Mouse (Mus musculus): ENCODE results near the gene Enpep. TPM values are rescaled to one million over a fixed set of nuclear protein-coding genes. Genes with fewer than 3 reads are reported as not detected.

Enpep gene
- polyA plus RNA-seq, 1 experiment from 2014 or later, result 16.0 TPM

- Histone ChIP-seq H3K9ac (replicated peaks; ENCODE audit: low read depth, low read length) (no peak overlapping the region), H3K4me3 (ENCODE audit: low read depth, low read length) (no peak overlapping the region), H3K4me1 (ENCODE audit: control insufficient read depth, insufficient read depth, low read length) (peaks cover 3% of the 10 kb centered on the region; the same call in 1 of the 2 replicates), H3K27ac (ENCODE audit: low read length) (no peak overlapping the region), H3K36me3 (ENCODE audit: control insufficient read depth, insufficient read depth, low read length) (no peaks in the 10 kb centered on the region), H3K9me3 (ENCODE audit: control insufficient read depth, low read depth, low read length) (no peaks in the 10 kb centered on the region), H3K4me2 (replicated peaks; ENCODE audit: low read depth, low read length) (no peak overlapping the region), H3K27me3 (ENCODE audit: control insufficient read depth, insufficient read depth, low read length) (no peaks in the 10 kb centered on the region)
- no peak for ATAC-seq (ENCODE audit: insufficient number of reproducible peaks, insufficient read depth, low FRiP score, low read depth)
- WGBS, result 59% methylated on average over 4 of the region's 4 CpGs
These were observed 4.5 kb downstream of the Enpep start for GRCm38 (mm10) chr3:129328056-129328455.

GRCm38 (mm10) chr3:129321585-129321984, 10.9 kb downstream of the Enpep start:
- no peaks in the 10 kb centered on the region for H3K36me3 ChIP-seq (ENCODE audit: control insufficient read depth, insufficient read depth, low read length)

GRCm38 (mm10) chr3:129317032-129317729, 15.3 kb downstream of the Enpep start:
- Histone ChIP-seq H3K4me1 (ENCODE audit: control insufficient read depth, insufficient read depth, low read length) (peaks cover 4% of the 10 kb centered on the region; the same call in 1 of the 2 replicates), H3K9ac (replicated peaks; ENCODE audit: low read depth, low read length) (no peak overlapping the region), H3K4me2 (replicated peaks; ENCODE audit: low read depth, low read length) (no peak overlapping the region), H3K9me3 (ENCODE audit: control insufficient read depth, low read depth, low read length) (no peaks in the 10 kb centered on the region), H3K36me3 (ENCODE audit: control insufficient read depth, insufficient read depth, low read length) (no peaks in the 10 kb centered on the region), H3K4me3 (ENCODE audit: low read depth, low read length) (no peak overlapping the region), H3K27ac (ENCODE audit: low read length) (no peak overlapping the region), H3K27me3 (ENCODE audit: control insufficient read depth, insufficient read depth, low read length) (no peaks in the 10 kb centered on the region)
- 76% methylated on average over 17 of the region's 17 CpGs for WGBS
- no peak for ATAC-seq (ENCODE audit: insufficient number of reproducible peaks, insufficient read depth, low FRiP score, low read depth)

More at GRCm38 (mm10) chr3:129321585-129321984, 10.9 kb downstream of the Enpep start:
- Histone ChIP-seq H3K27me3 (ENCODE audit: control insufficient read depth, insufficient read depth, low read length) (no peaks in the 10 kb centered on the region), H3K4me3 (ENCODE audit: low read depth, low read length) (no peak overlapping the region), H3K4me1 (ENCODE audit: control insufficient read depth, insufficient read depth, low read length) (peaks cover 4% of the 10 kb centered on the region; the same call in 1 of the 2 replicates), H3K9ac (replicated peaks; ENCODE audit: low read depth, low read length) (no peak overlapping the region), H3K27ac (ENCODE audit: low read length) (no peak overlapping the region), H3K9me3 (ENCODE audit: control insufficient read depth, low read depth, low read length) (no peaks in the 10 kb centered on the region), H3K4me2 (replicated peaks; ENCODE audit: low read depth, low read length) (no peak overlapping the region)
- ATAC-seq (ENCODE audit: insufficient number of reproducible peaks, insufficient read depth, low FRiP score, low read depth), result no peak
- WGBS, result 19% methylated on average over 6 of the region's 6 CpGs

- Histone ChIP-seq H3K36me3 (ENCODE audit: control insufficient read depth, insufficient read depth, low read length) (no peaks in the 10 kb centered on the region), H3K4me3 (ENCODE audit: low read depth, low read length) (no peak overlapping the region), H3K4me1 (ENCODE audit: control insufficient read depth, insufficient read depth, low read length) (no peaks in the 10 kb centered on the region), H3K27me3 (ENCODE audit: control insufficient read depth, insufficient read depth, low read length) (no peaks in the 10 kb centered on the region), H3K27ac (ENCODE audit: low read length) (no peak overlapping the region), H3K9me3 (ENCODE audit: control insufficient read depth, low read depth, low read length) (no peaks in the 10 kb centered on the region), H3K4me2 (replicated peaks; ENCODE audit: low read depth, low read length) (no peak overlapping the region), H3K9ac (replicated peaks; ENCODE audit: low read depth, low read length) (no peak overlapping the region)
- 83% methylated on average over 7 of the region's 7 CpGs for WGBS
- ATAC-seq (ENCODE audit: insufficient number of reproducible peaks, insufficient read depth, low FRiP score, low read depth), result no peak
These were observed 18.7 kb downstream of the Enpep start for GRCm38 (mm10) chr3:129313671-129314415.

GRCm38 (mm10) chr3:129313221-129313620, 19.3 kb downstream of the Enpep start:
- no peaks in the 10 kb centered on the region for H3K9me3 ChIP-seq (ENCODE audit: control insufficient read depth, low read depth, low read length)
- H3K27me3 ChIP-seq (ENCODE audit: control insufficient read depth, insufficient read depth, low read length), result no peaks in the 10 kb centered on the region
- H3K4me1 ChIP-seq (ENCODE audit: control insufficient read depth, insufficient read depth, low read length), result no peaks in the 10 kb centered on the region
- 75% methylated on average over 2 of the region's 2 CpGs for WGBS
- no peaks in the 10 kb centered on the region for H3K36me3 ChIP-seq (ENCODE audit: control insufficient read depth, insufficient read depth, low read length)
- H3K4me3 ChIP-seq (ENCODE audit: low read depth, low read length), result no peak overlapping the region
- H3K4me2 ChIP-seq (replicated peaks; ENCODE audit: low read depth, low read length), result no peak overlapping the region
- ATAC-seq (ENCODE audit: insufficient number of reproducible peaks, insufficient read depth, low FRiP score, low read depth), result no peak
- H3K9ac ChIP-seq (replicated peaks; ENCODE audit: low read depth, low read length), result no peak overlapping the region
- no peak overlapping the region for H3K27ac ChIP-seq (ENCODE audit: low read length)

GRCm38 (mm10) chr3:129312511-129312910, 20.0 kb downstream of the Enpep start:
- no peak overlapping the region for H3K27ac ChIP-seq (ENCODE audit: low read length)
- no peak for ATAC-seq (ENCODE audit: insufficient number of reproducible peaks, insufficient read depth, low FRiP score, low read depth)
- H3K9ac ChIP-seq (replicated peaks; ENCODE audit: low read depth, low read length), result no peak overlapping the region
- H3K36me3 ChIP-seq (ENCODE audit: control insufficient read depth, insufficient read depth, low read length), result no peaks in the 10 kb centered on the region
- WGBS, result 95% methylated on average over 8 of the region's 8 CpGs
- no peak overlapping the region for H3K4me3 ChIP-seq (ENCODE audit: low read depth, low read length)
- no peak overlapping the region for H3K4me2 ChIP-seq (replicated peaks; ENCODE audit: low read depth, low read length)
- no peaks in the 10 kb centered on the region for H3K9me3 ChIP-seq (ENCODE audit: control insufficient read depth, low read depth, low read length)
- no peaks in the 10 kb centered on the region for H3K4me1 ChIP-seq (ENCODE audit: control insufficient read depth, insufficient read depth, low read length)
- no peaks in the 10 kb centered on the region for H3K27me3 ChIP-seq (ENCODE audit: control insufficient read depth, insufficient read depth, low read length)

GRCm38 (mm10) chr3:129311951-129312350, 20.6 kb downstream of the Enpep start:
- 91% methylated on average over 8 of the region's 8 CpGs for WGBS
- no peak overlapping the region for H3K27ac ChIP-seq (ENCODE audit: low read length)
- no peak for ATAC-seq (ENCODE audit: insufficient number of reproducible peaks, insufficient read depth, low FRiP score, low read depth)

GRCm38 (mm10) chr3:129309926-129310325, 22.6 kb downstream of the Enpep start:
- Histone ChIP-seq H3K4me2 (replicated peaks; ENCODE audit: low read depth, low read length) (no peak overlapping the region), H3K4me3 (ENCODE audit: low read depth, low read length) (no peak overlapping the region), H3K27ac (ENCODE audit: low read length) (no peak overlapping the region), H3K9ac (replicated peaks; ENCODE audit: low read depth, low read length) (no peak overlapping the region), H3K9me3 (ENCODE audit: control insufficient read depth, low read depth, low read length) (no peaks in the 10 kb centered on the region), H3K4me1 (ENCODE audit: control insufficient read depth, insufficient read depth, low read length) (no peaks in the 10 kb centered on the region), H3K27me3 (ENCODE audit: control insufficient read depth, insufficient read depth, low read length) (no peaks in the 10 kb centered on the region), H3K36me3 (ENCODE audit: control insufficient read depth, insufficient read depth, low read length) (no peaks in the 10 kb centered on the region)
- 51% methylated on average over 5 of the region's 5 CpGs for WGBS
- ATAC-seq (ENCODE audit: insufficient number of reproducible peaks, insufficient read depth, low FRiP score, low read depth), result no peak

More at GRCm38 (mm10) chr3:129311951-129312350, 20.6 kb downstream of the Enpep start:
- H3K4me3 ChIP-seq (ENCODE audit: low read depth, low read length), result no peak overlapping the region
- no peak overlapping the region for H3K4me2 ChIP-seq (replicated peaks; ENCODE audit: low read depth, low read length)
- no peaks in the 10 kb centered on the region for H3K4me1 ChIP-seq (ENCODE audit: control insufficient read depth, insufficient read depth, low read length)
- no peak overlapping the region for H3K9ac ChIP-seq (replicated peaks; ENCODE audit: low read depth, low read length)
- no peaks in the 10 kb centered on the region for H3K9me3 ChIP-seq (ENCODE audit: control insufficient read depth, low read depth, low read length)
- no peaks in the 10 kb centered on the region for H3K36me3 ChIP-seq (ENCODE audit: control insufficient read depth, insufficient read depth, low read length)
- H3K27me3 ChIP-seq (ENCODE audit: control insufficient read depth, insufficient read depth, low read length), result no peaks in the 10 kb centered on the region
